Mouse (Mus musculus) megakaryocyte, embryonic 14.5 days (primary cell): ENCODE results near the gene Farp2. TPM values are rescaled to one million over a fixed set of nuclear protein-coding genes. Genes with fewer than 3 reads are reported as not detected.
A peak's percentile ranks its signal among the peaks of the same experiment; 100 is the strongest.
"Not testable (repeated sequence)": the region's sequence is repeated elsewhere in the genome, so short reads cannot be mapped to it uniquely, and the experiment has no call there.

ENCODE experiments used
- H3K27me3 ChIP-seq: replicated peaks from 2 replicates; pipeline ENCODE3; 2012; ENCODE audit warnings: inconsistent platforms
- H3K36me3 ChIP-seq: replicated peaks from 2 replicates; pipeline ENCODE3; 2012; ENCODE audit warnings: low read length, inconsistent platforms, mixed read lengths
- H3K4me1 ChIP-seq: 2 replicates; pipeline ENCODE4 v1.6.1; 2012; ENCODE audit warnings: inconsistent platforms
- H3K4me3 ChIP-seq: replicated peaks from 2 replicates; pipeline ENCODE3; 2012; ENCODE audit warnings: moderate library complexity, mild to moderate bottlenecking, inconsistent platforms
- H3K9me3 ChIP-seq: 2 replicates; pipeline ENCODE4 v1.6.1; 2012; ENCODE audit warnings: inconsistent platforms
- FLI1 ChIP-seq: IDR thresholded peaks from 2 replicates; pipeline ENCODE4 v1.6.1; 2012; ENCODE audit warnings: low read length, inconsistent platforms, mixed read lengths
- GATA1 ChIP-seq: IDR thresholded peaks from 3 replicates; pipeline ENCODE4 v1.6.1; 2012; ENCODE audit warnings: mixed read lengths, low read length, inconsistent platforms, borderline replicate concordance
- polyA plus RNA-seq: library from polyadenylated mRNA; stranded (reverse); fragments of >175 nt; gene quantifications from 2 replicates; pipeline ENCODE4 v1.2.3, GENCODE M21; 2012; ENCODE audit warnings: low replicate concordance; ENCODE audit not compliant: insufficient read depth

Gene Farp2
- polyA plus RNA-seq = not detected in 2 replicates

- peaks cover 11% of the 10 kb centered on the region for H3K27me3 ChIP-seq
- peaks cover 6% of the 10 kb centered on the region; the same call in 1 of the 2 replicates for H3K9me3 ChIP-seq
- TF ChIP-seq GATA1 (no peak), FLI1 (no peak)
- H3K4me1 ChIP-seq = peaks cover 16% of the 10 kb centered on the region
- H3K36me3 ChIP-seq = peaks cover 36% of the 10 kb centered on the region
- H3K4me3 ChIP-seq = peak within 1 kb of the TSS; percentile 94
These were observed at the start of gene Farp2 for GRCm38 (mm10) chr1:93511585-93512350. Gene Farp2, plus strand, starts transcription at chr1:93512079.

GRCm38 (mm10) chr1:93465066-93465465, 46.8 kb upstream of the Farp2 start:
- no peaks in the 10 kb centered on the region for H3K27me3 ChIP-seq
- H3K9me3 ChIP-seq = no peaks in the 10 kb centered on the region
- peaks cover 23% of the 10 kb centered on the region for H3K4me1 ChIP-seq
- TF ChIP-seq GATA1 (no peak), FLI1 (no peak)
- H3K36me3 ChIP-seq = peaks cover 28% of the 10 kb centered on the region
- no peak overlapping the region for H3K4me3 ChIP-seq

- H3K4me1 ChIP-seq = peaks cover 27% of the 10 kb centered on the region
These were observed 46.1 kb upstream of the Farp2 start for GRCm38 (mm10) chr1:93465746-93466145.

GRCm38 (mm10) chr1:93468626-93469025, 43.3 kb upstream of the Farp2 start:
- peaks cover 28% of the 10 kb centered on the region for H3K4me1 ChIP-seq
- peaks cover 33% of the 10 kb centered on the region for H3K36me3 ChIP-seq
- H3K9me3 ChIP-seq = no peaks in the 10 kb centered on the region
- H3K4me3 ChIP-seq = no peak overlapping the region
- H3K27me3 ChIP-seq = no peaks in the 10 kb centered on the region
- no peak for TF ChIP-seq GATA1
- no peak for TF ChIP-seq FLI1

More at GRCm38 (mm10) chr1:93465746-93466145, 46.1 kb upstream of the Farp2 start:
- H3K9me3 ChIP-seq = no peaks in the 10 kb centered on the region
- no peak for TF ChIP-seq FLI1
- TF ChIP-seq GATA1 = no peak
- no peaks in the 10 kb centered on the region for H3K27me3 ChIP-seq
- no peak overlapping the region for H3K4me3 ChIP-seq
- peaks cover 29% of the 10 kb centered on the region for H3K36me3 ChIP-seq

- TF ChIP-seq GATA1 = no peak
- Histone ChIP-seq H3K4me1 (peaks cover 41% of the 10 kb centered on the region), H3K9me3 (no peaks in the 10 kb centered on the region), H3K36me3 (peaks cover 12% of the 10 kb centered on the region), H3K4me3 (no peak overlapping the region), H3K27me3 (no peaks in the 10 kb centered on the region)
These were observed 36.2 kb upstream of the Farp2 start for GRCm38 (mm10) chr1:93475694-93476093.

GRCm38 (mm10) chr1:93477758-93478585, 33.9 kb upstream of the Farp2 start:
- TF ChIP-seq GATA1 = no peak
- no peak for TF ChIP-seq FLI1
- Histone ChIP-seq H3K36me3 (peaks cover 7% of the 10 kb centered on the region), H3K4me3 (peak overlapping the region; percentile 96), H3K9me3 (no peaks in the 10 kb centered on the region), H3K4me1 (peaks cover 55% of the 10 kb centered on the region), H3K27me3 (no peaks in the 10 kb centered on the region)

- no peaks in the 10 kb centered on the region for H3K9me3 ChIP-seq
- H3K27me3 ChIP-seq = no peaks in the 10 kb centered on the region
- H3K4me3 ChIP-seq = peak within 1 kb of the TSS; percentile 96
- H3K4me1 ChIP-seq = peaks cover 51% of the 10 kb centered on the region
- peaks cover 7% of the 10 kb centered on the region for H3K36me3 ChIP-seq
- TF ChIP-seq FLI1 (no peak), GATA1 (no peak)
These were observed 33.0 kb upstream of the Farp2 start, which contains the start of gene Hdlbp for GRCm38 (mm10) chr1:93478586-93479475. Gene Hdlbp, minus strand, starts transcription at chr1:93478815.

- peaks cover 3% of the 10 kb centered on the region for H3K36me3 ChIP-seq
- no peaks in the 10 kb centered on the region for H3K27me3 ChIP-seq
- TF ChIP-seq GATA1 (no peak), FLI1 (no peak)
- H3K4me1 ChIP-seq = peaks cover 50% of the 10 kb centered on the region
- H3K4me3 ChIP-seq = peak overlapping the region; percentile 96
- no peaks in the 10 kb centered on the region for H3K9me3 ChIP-seq
These were observed 32.3 kb upstream of the Farp2 start for GRCm38 (mm10) chr1:93479476-93480083.

GRCm38 (mm10) chr1:93486302-93486701, 25.6 kb upstream of the Farp2 start:
- Histone ChIP-seq H3K4me1 (peaks cover 49% of the 10 kb centered on the region), H3K36me3 (peaks cover 31% of the 10 kb centered on the region)
- not testable (repeated sequence) for H3K27me3 ChIP-seq, H3K9me3 ChIP-seq, H3K4me3 ChIP-seq
